Comparison of ENCODE assay signal across 8 mouse cellular contexts in the genomic region with DNA sequence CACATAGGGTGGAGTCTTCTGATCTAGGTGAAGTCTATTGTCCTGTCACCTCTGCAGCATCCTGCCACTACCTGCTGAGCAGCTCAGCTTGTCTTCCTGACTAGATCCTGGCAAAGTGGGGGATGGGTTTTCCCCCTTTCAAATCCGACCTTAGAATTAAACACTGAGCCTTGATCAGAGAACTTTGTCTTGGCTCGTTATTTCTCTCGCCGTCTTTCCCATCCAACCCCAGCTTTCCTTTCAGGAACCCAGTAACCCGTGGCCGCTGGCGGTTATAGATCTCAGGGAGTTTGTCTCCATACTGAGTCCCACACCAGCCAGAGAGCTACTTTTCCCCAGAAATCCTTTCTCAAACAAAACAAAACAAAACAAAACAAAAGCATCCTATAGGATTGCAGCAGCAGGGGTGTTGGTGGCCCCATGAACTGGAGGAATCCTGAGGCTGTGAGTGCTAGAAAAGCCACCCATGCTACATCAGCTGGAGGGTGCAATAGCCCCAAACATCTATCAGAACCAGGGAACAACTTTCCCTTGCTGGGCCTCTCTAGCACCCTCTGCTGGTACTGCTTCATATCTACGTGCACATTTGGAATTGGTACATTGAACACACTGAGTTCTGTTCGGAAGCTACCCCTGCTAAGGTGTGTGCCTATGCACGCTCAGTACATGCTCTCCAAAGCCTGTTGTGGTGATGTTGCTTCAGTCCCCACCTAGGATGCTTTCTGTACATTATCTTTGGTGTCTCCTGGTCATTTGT. TPM values are rescaled to one million over a fixed set of nuclear protein-coding genes. Genes with fewer than 3 reads are reported as not detected.
DNase-seq lines count a peak whose midpoint lies in the region; ATAC-seq and TF ChIP-seq lines count a peak whose summit lies in the region.

No protein-coding gene starts in this region.

- TF ChIP-seq POLR2A in cortical plate, adult 2 months (IDR thresholded peaks at IDR 0.05; ENCODE audit: extremely low read depth, insufficient read depth, low read length), result no peak

- ATAC-seq in activated CD4-positive, CD25-positive, alpha-beta regulatory T cell, adult 4 months, result peak; percentile 75
- peak; percentile 89 for ATAC-seq in inflammation-experienced regulatory T-cells, adult 6 months
- no peak for ATAC-seq in megakaryocyte, adult 5-6 weeks (ENCODE audit: poor library complexity, severe bottlenecking)

- DNase-seq in ovary, postnatal 14 days (ENCODE audit: low spot score), result peak; percentile 46
- DNase-seq in ovary, adult 18-20 months (ENCODE audit: low spot score), result no peak
- peak; percentile 57 to 76 for DNase-seq in left cerebral cortex, postnatal 25 days (ENCODE audit: low spot score in 2 of 2)
- DNase-seq in right cerebral cortex, adult 18-20 months, result peak; percentile 56

- intact Hi-C loops in left cerebral cortex, postnatal 25 days (cut with DNase I), result loop anchor here (1.0 to 10.0 kb wide), 3 partner anchors 65 to 380 kb away; partner anchors contain the start of gene Ttc7

- H3K4me1 ChIP-seq in cortical plate, adult 2 months (ENCODE audit: control insufficient read depth, insufficient read depth, low read length), result no peaks in the 10 kb centered on the region

- peak; percentile 86 for TF ChIP-seq CTCF in cortical plate, adult 2 months (IDR thresholded peaks at IDR 0.05; ENCODE audit: extremely low read depth, insufficient read depth, low read length)

- no peak overlapping the region for H3K4me3 ChIP-seq in cortical plate, adult 2 months (ENCODE audit: insufficient read depth, low read length)

- no peak overlapping the region for H3K27ac ChIP-seq in cortical plate, adult 2 months (ENCODE audit: insufficient read depth, low read length)

RNA-seq across cellular contexts. Expression of gene Msh2, which starts 6.9 kb away (rescaled TPM):
- polyA plus RNA-seq in activated CD4-positive, CD25-positive, alpha-beta regulatory T cell, adult 4 months (2017; shearing (Covaris generic)), result 10 to 100 TPM; 41.3 to 43.5 TPM
- polyA plus RNA-seq in cortical plate, adult 2 months (2012; rRNA removed), result 18.2 and 20.1 TPM in 2 replicates
- polyA plus RNA-seq in inflammation-experienced regulatory T-cells, adult 6 months (2017; shearing (Covaris generic)), result 10 to 100 TPM; 48.8 to 53.9 (median 51.0) TPM
- total RNA-seq in left cerebral cortex, postnatal 25 days (2021), result 10 to 100 TPM; 27.2 to 29.1 TPM
- total RNA-seq in megakaryocyte, adult 5-6 weeks (2015), result 13.4 and 15.6 TPM in 2 replicates
- total RNA-seq in megakaryocyte, adult 5-6 weeks (2017), result 30.6 and 31.6 TPM in 2 replicates

RNA-seq across cellular contexts. Expression of gene Epcam, which starts 29.5 kb away (rescaled TPM):
- polyA plus RNA-seq in activated CD4-positive, CD25-positive, alpha-beta regulatory T cell, adult 4 months (2017; shearing (Covaris generic)), result 1 to 10 TPM; 1.1 to 2.4 TPM
- 0.19 and 0.53 TPM in 2 replicates for polyA plus RNA-seq in cortical plate, adult 2 months (2012; rRNA removed)
- polyA plus RNA-seq in inflammation-experienced regulatory T-cells, adult 6 months (2017; shearing (Covaris generic)), result 1 to 10 TPM; 1.9 to 4.6 (median 2.0) TPM
- total RNA-seq in left cerebral cortex, postnatal 25 days (2021), result under 1 TPM in 1 of 2 experiments, not detected in 1; 0.18 TPM
- 0.50 TPM in 1 of 2 replicates, not detected in the other for total RNA-seq in megakaryocyte, adult 5-6 weeks (2015)
- 1.1 TPM in 1 of 2 replicates, not detected in the other for total RNA-seq in megakaryocyte, adult 5-6 weeks (2017)
